Mouse (Mus musculus) left cerebral cortex, adult 2 months (tissue): Measurements from ENCODE around the gene Shmt2. TPM values are rescaled to one million over a fixed set of nuclear protein-coding genes. Genes with fewer than 3 reads are reported as not detected.

ENCODE experiments used
- DNase-seq, 2 experiments: peaks; one replicate each; pipeline ENCODE4 v3.0.0; 2021 to 2022; ENCODE audit warnings: low spot score in 2 of 2, mixed read lengths in 1 of 2; ENCODE audit errors: extremely low spot score in 1 of 2
- H3K27ac ChIP-seq: fragments of 200-600 bp; 2 replicates; pipeline ENCODE4 v1.8.1; 2022
- H3K4me3 ChIP-seq: fragments of 200-600 bp; 2 replicates; pipeline ENCODE4 v1.8.1; 2022
- CTCF ChIP-seq: fragments of 200-600 bp; IDR thresholded peaks from 2 replicates; pipeline ENCODE4 v1.8.1; 2022; ENCODE audit warnings: antibody characterized with exemption, mild to moderate bottlenecking, moderate library complexity
- intact Hi-C: fragments of 180-260 bp; cut with DNase I; formaldehyde crosslinking; loops from one replicate; pipeline ENCODE4 v1.15.1; 2025
- total RNA-seq, 2 experiments: library from RNA; stranded (reverse); gene quantifications; 2 replicates each; pipeline ENCODE4 v1.2.3; 2021

Gene Shmt2
- total RNA-seq, 2 experiments from 2014 or later: 24.1 to 26.0 TPM

DNA sequence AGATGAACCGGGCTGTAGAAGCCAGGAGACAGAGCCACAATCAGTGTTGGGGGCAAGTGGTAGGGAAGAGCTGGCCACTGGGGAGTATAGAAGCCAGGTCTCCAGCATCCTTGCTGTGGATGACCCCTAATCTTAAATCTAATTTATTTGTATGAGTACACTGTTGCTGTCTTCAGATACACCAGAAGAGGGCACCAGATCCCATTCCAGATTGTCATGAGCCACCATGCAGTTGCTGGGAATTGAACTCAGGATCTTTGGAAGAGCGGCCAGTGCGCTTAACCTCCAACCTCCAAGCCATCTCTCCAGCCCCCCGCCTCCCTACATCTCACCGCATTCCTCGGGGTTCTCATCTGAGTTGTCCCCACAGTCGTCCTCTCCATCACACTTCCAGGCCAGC, 24.3 kb upstream of the Shmt2 start:
- DNase-seq: no peak
- intact Hi-C loops: no loop called here
- Histone ChIP-seq H3K4me3 (no peak overlapping the region), H3K27ac (no peak overlapping the region)
- peak; percentile 45 for TF ChIP-seq CTCF

- TF ChIP-seq CTCF: no peak
- Histone ChIP-seq H3K4me3 (no peak overlapping the region), H3K27ac (no peak overlapping the region)
- intact Hi-C loops: no loop called here
- DNase-seq: no peak
Measured at GRCm38 (mm10) chr10:127544375-127544774, 22.1 kb upstream of the Shmt2 start.

DNA sequence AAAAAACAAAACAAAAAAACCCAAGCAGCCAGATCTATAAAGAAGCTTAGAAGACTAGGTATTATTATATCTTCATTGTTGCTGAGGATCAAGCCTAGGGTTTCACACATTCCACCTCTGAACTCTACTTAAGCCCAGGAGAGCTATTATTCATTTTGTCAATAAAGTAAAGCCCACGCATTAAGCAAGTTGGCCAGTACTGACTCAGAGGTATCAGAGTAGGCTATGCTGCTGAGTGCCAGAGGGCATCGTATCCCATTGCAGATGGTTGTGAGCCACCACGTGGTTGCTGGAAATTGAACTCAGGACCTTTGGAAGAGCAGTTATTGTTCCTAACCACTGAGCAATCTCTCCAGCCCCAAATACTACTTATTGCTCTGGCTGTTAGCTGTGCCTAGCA, 21.7 kb upstream of the Shmt2 start:
- DNase-seq: no peak
- intact Hi-C loops: no loop called here

DNA sequence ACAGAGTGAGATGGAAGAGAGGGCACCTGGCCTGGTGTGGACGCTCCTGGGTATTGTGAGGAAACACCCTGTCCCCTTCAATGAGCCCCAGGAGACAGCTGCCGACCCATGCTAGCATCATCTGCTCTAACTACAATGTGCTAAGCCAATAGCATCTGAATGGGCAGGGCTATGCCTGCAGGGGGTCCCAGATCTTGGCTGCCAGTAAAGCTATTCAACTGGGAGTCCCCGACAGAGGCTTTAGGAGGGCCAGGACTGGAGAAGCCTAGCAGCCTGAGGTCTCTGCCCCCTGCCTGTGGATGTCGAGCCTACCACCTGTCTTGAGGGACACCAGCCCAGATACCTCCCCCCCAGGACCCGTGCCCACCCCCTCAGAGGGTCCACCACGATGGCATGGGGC, 20.5 kb upstream of the Shmt2 start:
- no peak for DNase-seq
- intact Hi-C loops: no loop called here
- TF ChIP-seq CTCF: no peak
- no peak overlapping the region for H3K4me3 ChIP-seq
- no peak overlapping the region for H3K27ac ChIP-seq

More for the DNA sequence above, 21.7 kb upstream of the Shmt2 start:
- TF ChIP-seq CTCF: no peak
- Histone ChIP-seq H3K27ac (no peak overlapping the region), H3K4me3 (no peak overlapping the region)

DNA sequence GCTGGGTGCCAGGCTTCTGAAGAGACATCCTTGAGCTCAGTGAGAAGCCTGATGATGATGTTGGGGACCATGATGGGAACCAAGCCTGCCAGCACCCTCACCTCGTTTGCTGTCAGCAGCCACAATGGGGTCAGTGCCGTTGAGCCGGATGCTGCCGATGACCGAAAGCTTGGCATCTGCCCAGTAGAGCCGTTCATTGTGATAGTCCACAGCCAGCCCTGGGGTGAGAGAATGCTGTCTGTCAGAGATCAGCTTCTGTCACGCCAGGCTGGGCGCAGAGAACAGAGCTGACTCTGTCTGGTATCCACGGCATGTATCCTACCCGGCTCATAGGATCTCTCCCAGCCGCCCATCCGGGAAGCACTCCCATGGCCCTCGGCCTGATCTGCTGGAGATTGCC, 19.8 kb upstream of the Shmt2 start:
- intact Hi-C loops: no loop called here
- TF ChIP-seq CTCF: no peak
- H3K4me3 ChIP-seq: no peak overlapping the region
- no peak overlapping the region for H3K27ac ChIP-seq
- DNase-seq: no peak

- H3K27ac ChIP-seq: no peak overlapping the region
- intact Hi-C loops: no loop called here
- H3K4me3 ChIP-seq: no peak overlapping the region
Measured at GRCm38 (mm10) chr10:127541510-127541909, 19.3 kb upstream of the Shmt2 start.

DNA sequence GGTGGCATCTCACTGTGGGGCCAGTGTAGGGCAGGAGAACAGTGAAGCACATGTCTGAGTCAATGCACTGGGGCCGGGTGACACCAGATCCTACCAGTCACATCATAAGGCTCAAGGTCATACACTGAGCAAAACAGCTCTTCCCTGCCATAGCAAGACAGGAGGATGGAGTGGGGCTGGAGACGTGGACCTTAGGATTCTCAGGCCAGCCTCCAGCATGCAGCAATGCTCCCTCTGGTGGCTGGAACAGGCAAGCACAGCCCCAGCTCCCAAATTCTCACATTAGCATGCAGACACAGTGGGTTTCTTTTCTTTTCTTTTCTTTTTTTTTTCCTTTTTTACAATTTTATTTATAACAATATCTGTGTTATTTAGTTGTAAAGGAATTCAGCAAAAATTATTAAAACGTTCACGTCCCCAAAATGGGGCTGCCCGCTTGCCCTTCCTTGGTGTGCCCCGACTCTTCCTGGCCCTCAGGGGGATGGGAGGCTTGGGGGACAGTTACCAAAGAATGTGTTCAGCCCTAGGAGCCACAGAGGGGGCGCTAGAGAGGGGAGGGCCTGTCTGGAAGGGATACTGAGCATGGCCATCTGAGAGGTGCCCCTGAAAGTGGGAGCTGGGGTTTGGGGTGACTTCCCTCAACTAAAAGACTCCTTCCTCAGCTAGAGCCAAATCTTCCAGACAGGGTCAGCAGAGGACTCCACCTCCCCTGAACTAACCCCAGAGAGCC, 15.8 kb upstream of the Shmt2 start:
- DNase-seq: peak; percentile 79 to 83
- Histone ChIP-seq H3K27ac (no peak overlapping the region), H3K4me3 (no peak overlapping the region)
- TF ChIP-seq CTCF: peak; percentile 97
- intact Hi-C loops: loop anchor here (2.0 kb wide), 1 partner anchor 199 kb away; no protein-coding TSS in a partner anchor

More at GRCm38 (mm10) chr10:127541510-127541909, 19.3 kb upstream of the Shmt2 start:
- no peak for DNase-seq
- TF ChIP-seq CTCF: no peak

DNA sequence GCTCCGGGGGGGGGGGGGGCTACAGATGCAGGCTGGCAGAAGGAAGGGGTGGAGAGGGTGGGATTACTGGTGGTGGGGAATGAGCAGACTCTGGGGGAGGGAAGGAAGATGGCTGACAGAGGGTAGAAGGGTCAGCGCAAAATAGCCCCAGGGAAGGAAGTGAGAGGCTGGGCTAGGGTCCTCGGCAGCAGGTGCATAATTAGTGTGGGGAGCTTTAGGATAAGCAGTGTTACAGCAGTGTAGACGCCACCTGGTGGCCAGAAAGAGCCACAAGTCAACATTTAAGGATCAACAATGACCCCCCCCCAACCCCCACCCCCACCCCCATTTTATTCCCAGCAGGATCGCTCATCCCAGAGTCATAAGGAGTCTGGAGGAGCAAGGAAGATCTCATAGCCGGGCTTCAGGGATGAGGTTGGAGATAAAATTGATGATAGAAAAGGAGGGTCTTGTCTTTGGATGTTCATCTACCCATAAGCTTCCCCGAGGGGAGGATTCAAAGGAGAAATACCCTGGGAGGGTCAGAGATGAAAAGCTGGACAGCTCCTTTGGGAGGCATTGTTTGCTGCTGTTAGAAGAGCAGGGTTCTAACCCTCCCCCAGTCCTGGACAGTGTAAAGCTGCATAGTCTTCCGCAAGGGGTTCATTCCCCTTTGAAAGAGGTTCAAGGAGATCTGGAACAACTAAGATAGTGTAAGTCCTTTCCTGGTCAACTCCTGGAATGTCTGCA, 14.5 kb upstream of the Shmt2 start:
- Histone ChIP-seq H3K4me3 (no peak overlapping the region), H3K27ac (no peak overlapping the region)
- no peak for DNase-seq
- peak; percentile 56 for TF ChIP-seq CTCF
- intact Hi-C loops: loop anchor here (1.0 to 2.0 kb wide), 2 partner anchors 24 to 198 kb away; no protein-coding TSS in a partner anchor

GRCm38 (mm10) chr10:127534929-127535384, 12.7 kb upstream of the Shmt2 start:
- TF ChIP-seq CTCF: no peak
- no peak for DNase-seq
- Histone ChIP-seq H3K27ac (no peak overlapping the region), H3K4me3 (0 out of 2 replicates have a peak overlapping the region, but pooled peaks have one; percentile 40)
- intact Hi-C loops: no loop called here

DNA sequence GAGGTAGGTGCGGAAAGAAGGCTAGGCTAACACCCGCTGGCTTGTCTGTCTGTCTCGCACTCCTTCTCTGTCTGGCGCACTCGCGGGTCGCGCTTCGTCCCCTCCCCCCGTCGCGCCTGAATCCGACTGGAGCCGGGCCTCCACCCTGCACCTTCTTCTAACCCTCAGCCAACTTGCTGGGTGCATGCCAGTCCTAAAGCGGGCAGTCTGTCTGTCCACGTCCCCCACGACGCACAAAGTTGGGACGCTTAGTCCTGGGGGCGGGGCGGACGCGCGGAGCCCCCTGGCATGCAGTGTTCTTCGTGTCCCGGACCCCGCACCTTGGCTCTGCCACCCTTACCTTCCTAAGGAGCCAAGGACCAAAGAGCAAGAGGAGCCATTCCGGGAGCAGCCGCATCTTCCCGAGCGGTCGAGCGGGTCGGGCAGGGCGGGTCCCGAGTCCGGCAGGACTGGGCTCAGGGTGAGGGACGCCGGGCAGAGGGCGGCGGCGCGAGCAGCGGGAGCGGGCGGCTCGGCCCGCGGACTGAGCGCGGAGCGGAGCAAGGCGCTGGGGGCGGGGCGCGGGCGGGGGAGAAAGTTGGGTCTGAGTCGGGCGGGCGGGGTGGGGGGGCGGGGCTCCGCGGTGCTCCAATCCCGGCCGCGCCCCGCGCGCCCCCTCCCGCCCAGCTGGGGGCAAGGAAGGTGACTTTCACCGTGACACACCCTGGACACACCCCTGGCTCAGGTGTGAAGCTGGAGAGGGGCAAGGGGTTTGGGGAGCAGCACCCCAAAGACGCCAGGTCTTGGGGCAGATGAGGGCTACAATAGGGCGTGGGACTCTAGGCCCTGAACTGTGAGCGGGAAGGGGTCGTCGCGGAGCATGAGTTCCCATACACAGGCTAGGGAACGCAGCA, 12.0 kb upstream of the Shmt2 start, which contains the start of gene Nxph4:
Gene Nxph4, minus strand, starts transcription at position 524 of the 893 bp plus-strand sequence.
- no peak for DNase-seq
- no peak for TF ChIP-seq CTCF
- Histone ChIP-seq H3K27ac (no peak within 1 kb of the TSS), H3K4me3 (peak within 1 kb of the TSS; percentile 40)
- intact Hi-C loops: no loop called here

DNA sequence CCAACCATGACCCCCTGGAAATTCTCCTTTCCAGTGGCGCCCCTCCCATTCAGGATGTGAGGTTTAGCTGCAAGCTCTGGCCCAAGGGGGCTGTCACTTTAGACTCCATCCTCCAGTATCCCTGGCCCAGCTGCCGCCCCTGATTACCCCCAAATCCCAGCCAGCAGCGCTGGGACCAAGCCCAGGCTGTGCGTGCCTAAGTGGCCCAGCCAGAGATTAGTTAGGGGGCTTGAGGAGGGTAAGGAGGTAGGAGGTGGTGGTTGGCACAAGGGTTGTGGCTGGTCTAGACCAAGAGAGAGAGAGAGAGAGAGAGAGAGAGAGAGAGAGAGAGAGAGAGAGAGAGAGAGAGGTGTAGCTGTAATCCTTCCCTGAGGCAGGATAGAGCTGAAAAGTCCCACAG, 9.3 kb upstream of the Shmt2 start:
- intact Hi-C loops: no loop called here
- TF ChIP-seq CTCF: no peak
- Histone ChIP-seq H3K27ac (no peak overlapping the region), H3K4me3 (no peak overlapping the region)
- DNase-seq: no peak
